Mouse (Mus musculus) layer of hippocampus, postnatal 14 days (tissue): Measurements from ENCODE around the gene Babam2. TPM values are rescaled to one million over a fixed set of nuclear protein-coding genes. Genes with fewer than 3 reads are reported as not detected.
"Not testable (repeated sequence)": the region's sequence is repeated elsewhere in the genome, so short reads cannot be mapped to it uniquely, and the experiment has no call there.

ENCODE experiments used
- DNase-seq, 2 experiments: peaks; one replicate each; pipeline ENCODE4 v3.0.0; 2021 to 2022; ENCODE audit warnings: low spot score in 2 of 2, mixed read lengths in 1 of 2
- total RNA-seq, 2 experiments: library from RNA; stranded (reverse); gene quantifications; 2 replicates each; pipeline ENCODE4 v1.2.3; 2021

Gene Babam2
- total RNA-seq, 2 experiments from 2014 or later: 39.9 to 41.3 TPM

DNA sequence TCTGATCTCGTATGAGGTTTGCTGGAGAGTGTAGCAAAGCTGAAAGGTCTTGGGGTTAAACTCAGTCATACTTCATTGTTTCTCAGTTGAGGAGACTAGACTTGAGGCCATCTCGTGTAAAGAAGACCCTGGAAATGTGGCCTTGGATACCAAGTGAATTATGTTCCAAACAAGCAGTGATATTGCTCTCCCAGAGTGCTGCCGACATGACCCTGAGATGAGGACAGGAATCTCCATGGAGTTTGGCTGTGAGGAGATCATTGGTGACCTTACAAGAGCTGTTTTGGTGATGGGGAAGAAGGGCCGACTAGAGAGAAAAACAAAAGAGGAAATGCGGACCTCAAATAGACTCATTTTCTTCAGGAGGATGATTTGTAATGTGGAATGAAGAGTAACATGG lies 130.4 kb downstream of the Babam2 start:
- no peak for DNase-seq

DNA sequence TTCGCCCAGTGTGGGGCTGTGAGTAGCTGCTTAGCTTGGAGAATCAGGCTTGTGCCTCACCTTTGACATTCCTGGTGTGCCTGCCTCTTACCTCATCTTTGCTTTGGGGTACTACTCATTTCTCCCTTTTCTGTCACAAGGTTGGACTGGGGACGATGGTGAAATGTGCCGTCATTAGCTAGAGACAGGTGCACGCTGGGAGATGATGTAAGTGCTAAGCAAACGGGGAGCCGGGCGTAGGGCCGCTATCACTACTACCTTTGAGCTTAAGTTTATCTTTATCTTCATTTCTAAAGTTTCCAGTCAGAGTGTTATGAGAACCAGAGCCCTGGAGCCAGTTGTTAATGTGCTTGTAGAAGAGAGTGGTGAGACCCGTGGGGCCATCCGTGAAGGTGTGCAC lies 131.3 kb downstream of the Babam2 start:
- DNase-seq: no peak

DNA sequence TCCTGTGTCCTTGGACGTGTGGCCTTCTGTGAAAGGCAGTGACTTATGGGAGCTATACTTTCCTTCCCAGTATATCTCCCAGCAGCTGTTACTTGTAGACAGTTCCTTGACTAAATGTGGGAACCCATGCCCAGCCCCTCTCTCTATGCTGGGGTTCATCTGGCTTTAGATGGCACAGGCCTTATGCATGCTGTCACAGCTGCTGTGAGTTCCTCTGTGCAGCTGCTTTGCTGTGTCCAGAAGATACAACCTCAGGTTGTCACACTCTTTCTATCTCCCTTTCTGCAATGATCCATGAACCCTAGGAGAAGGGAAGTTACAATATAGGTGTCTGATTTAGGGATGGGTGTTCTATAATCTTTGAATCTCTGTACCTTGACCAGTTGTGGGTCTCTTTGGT lies 132.1 kb downstream of the Babam2 start:
- no peak for DNase-seq

DNA sequence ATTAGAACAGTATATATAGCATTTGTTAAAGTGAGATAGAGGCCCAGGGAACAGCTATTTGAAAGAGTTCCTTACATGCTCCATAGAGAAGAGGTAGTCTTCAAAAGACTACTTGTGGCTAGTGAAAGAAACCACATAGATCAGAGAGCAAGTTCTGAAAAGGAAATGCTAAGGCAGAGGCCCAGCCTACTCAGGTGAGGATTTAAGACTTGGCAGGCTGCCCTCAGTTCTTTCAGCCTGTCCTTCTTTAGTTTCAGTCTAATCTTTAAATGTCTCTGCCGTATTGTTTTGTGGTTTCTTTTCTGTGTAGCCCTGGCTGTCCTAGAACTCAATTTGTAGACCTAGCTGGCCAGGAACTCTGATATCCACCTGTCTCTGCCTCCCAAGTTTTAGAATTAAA lies 134.1 kb downstream of the Babam2 start:
- no peak for DNase-seq

DNA sequence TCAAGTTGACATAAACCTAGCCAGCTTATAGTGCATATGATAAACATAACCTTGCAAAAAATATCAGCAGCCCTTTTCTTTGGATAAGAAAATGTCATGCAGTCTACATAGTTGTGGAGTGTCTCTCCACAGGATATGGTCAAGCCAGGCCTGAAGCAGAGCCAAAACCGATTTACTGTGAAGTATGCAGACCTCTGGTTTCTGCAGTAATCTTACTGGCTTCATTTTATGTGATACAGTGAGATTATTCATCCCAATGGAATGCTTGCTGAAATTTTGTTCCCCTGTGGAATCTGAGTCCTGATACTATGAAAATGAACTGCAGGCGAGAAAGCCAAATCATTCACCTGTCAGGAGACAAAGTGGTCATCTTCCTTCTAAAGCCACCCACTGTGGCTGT lies 138.2 kb downstream of the Babam2 start:
- DNase-seq: no peak

DNA sequence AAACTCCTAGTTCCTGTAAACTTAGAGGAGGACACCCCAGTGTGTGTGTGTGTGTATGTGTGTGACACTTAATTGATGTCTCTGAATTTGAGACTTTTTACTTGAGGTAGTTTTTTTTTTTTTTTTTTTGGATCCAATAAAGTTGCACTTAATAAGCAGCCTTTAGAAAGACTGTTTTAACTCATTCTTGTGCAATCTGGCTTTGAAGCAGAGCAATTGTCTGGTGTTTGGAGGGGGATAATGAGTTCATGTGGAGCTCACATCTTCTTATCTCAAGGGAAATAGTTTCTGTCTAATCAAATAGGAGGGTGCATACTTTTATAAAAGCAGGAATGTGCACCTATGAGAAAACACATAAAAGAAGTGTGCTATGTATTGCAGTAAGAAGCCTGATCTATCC lies 142.5 kb downstream of the Babam2 start:
- DNase-seq: no peak

DNA sequence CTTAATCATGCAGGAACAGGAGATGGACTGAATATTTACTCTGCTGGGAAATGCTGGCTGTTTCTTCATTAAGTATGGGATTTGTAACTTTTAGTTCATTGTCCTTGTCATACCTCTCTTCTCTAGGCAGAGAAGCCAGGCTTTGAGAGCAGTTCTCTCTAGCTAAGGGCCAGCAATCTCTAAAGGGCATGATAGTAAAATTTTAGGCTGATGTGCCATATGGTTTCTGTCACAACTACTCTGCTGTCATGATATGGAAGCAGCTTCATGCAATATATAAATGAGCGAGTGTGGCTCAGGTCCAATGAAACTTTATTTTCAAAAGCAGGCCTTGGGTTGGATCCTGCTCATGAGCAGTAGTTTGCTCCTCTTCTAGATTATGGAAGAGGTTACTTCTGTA lies 142.9 kb downstream of the Babam2 start:
- no peak for DNase-seq

DNA sequence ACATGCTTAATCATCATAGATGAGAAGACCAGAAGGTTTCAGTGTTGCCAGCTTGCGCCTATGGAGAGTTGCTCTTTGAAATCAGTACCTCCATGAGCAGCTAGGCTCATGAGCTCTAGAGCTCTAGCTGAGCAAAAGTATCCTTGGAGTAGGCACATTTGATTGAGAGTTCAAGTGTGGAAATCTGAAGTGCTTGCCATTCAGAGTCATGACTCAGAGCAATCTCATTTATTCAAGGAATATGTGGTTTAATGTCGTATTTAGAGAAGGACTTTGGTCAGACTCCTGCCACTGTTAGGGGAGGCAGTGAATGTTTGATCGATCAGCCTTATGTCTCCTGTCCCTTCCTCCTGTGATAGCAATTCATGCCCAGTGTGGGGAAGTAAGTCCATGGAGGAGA lies 147.4 kb downstream of the Babam2 start:
- DNase-seq: no peak

DNA sequence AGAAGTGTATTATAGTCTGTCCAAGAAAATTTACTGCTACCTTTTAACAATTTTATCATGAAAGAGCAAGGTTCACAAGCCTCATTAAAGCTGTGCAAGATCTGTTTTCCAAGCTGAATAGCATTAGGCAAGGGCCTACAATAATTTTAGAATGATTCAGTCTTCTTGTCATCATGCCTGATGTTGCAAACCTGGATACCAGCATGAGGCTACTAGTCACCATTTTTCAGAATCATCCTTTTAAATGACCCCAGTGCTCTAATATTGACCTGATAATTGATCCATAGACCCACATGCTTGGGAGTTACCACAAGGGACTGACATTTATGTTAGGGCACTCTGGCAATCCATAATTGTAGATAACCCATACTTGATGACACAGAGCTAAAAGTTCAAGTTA lies 149.5 kb downstream of the Babam2 start:
- no peak for DNase-seq

DNA sequence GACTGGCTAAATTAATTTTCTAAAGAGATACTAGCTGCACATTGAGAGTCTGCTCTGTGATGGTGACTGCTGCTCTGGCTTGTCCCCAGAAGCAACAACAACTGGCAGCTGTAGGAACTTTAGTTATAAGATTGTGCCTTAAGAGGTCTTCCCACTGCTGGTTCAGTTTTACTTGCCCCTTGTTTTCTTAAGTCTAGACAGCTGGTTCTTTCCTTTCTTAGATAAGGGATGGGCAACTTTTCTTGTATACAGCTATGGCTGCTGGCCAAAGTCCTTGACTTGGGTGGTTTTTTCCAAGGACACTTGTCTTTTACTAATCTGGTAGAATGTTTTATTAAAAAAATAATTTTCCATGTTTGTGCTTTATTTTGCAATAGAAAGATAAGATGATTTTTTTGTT lies 151.5 kb downstream of the Babam2 start:
- DNase-seq: no peak

DNA sequence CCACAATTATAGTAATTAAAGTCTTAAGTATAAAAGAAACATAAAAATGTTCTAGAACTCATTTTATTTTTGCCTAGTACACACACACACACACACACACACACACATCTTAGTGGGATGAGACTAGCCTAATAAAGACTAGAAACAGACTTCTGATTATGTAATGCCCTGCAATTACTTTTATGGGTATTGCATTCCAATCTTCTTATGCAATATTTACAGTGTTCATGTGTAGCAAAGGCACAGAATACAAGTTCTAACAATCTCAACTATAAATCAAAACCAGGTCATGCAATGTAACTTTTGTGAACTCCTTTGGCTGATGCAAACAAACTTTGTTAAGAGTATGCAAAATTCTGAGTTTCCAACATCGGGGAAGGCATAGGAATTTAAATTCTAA lies 155.3 kb downstream of the Babam2 start:
- no peak for DNase-seq

DNA sequence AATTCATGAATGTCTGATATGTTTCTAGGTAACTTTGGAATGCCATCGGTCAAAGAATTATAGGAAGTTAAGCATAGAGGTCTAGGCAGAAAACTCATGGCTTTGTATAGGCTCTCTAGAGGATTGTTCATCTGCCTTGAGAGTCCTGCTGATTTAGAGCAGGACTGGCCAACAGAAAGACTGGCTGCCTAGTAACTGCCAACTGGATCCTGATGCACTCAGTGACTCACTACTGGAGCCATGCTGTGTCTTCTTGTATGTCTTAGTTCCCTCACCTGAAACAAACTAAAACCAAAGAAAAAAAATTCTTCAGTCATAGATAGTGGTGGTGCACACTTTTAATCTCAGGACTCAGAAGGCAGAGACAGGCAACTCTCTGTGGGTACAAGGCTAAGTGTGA lies 156.3 kb downstream of the Babam2 start:
- DNase-seq: no peak

DNA sequence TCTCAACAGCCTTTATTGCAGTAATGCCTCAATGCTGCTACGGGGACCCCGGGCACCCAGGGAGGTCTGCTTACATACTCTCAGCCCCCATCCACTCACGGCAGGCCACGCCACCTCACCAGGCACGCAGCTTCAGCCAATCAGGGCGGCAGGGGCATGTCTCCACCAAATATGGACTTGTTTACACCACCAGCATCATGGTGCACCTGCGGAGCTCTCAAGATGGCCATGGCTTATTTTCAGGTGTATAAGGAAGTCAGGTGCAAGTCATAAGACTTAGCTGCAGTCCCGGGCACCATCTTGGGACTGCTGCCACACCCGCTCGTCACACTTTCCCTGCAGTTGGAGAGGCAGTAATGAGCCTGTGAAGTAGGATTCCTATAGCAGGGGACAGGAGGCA lies 161.4 kb downstream of the Babam2 start:
- not testable (repeated sequence) for DNase-seq

DNA sequence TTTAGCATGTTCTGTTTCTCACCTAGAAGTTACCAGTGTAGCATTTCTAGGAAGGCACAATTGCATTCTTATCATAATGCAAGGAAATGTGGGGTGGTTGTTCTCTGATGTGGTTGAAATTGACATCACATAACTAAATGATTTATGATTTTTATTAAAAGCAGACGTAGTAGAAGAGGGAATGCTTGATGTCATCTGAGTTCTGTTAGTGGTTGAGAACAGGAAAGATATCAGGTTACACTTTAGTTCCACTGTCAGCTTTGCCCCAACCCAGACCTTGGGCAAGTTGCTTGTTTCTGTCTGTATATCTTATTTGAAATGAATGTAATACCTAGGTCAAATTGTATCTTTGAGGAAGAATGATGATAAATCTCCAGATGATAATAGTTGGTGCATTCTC lies 162.9 kb downstream of the Babam2 start:
- no peak for DNase-seq

DNA sequence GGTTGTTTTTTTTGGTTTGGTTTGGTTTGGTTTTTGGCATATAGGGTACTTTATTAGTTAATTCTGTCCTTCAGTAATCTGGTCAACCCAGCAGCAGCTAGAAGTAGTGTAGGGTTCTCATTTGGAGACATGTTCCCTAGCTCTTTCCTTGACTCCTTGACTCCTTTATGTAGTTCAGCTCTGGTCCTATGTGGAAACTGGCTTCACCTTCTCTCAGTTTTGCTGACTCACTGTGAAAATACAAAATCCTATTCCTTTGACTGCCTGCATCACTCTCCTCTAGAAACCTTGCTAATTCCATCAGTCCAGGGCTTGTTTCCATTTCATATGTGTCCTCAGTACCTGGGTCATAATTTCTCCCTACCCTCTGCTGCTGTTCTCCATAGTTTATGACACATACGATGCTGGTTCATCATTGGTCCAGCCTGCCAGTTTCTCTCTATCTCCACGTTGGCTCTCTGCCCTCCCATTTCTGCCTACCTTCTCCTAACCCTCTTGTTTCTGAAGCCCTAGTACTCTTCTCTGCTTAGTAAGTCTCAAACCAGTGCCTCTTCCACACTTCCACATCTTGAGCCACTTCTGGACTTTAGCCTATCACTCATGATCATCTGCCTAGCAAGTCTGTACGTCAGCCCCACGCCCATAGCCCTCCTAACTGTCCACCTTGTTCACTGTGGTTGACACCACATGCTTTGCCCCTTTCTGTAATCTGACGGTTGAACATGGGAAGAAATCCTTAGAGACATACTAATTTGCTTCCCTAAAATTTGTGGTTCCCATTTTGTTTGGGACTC lies 163.5 kb downstream of the Babam2 start:
- no peak for DNase-seq

DNA sequence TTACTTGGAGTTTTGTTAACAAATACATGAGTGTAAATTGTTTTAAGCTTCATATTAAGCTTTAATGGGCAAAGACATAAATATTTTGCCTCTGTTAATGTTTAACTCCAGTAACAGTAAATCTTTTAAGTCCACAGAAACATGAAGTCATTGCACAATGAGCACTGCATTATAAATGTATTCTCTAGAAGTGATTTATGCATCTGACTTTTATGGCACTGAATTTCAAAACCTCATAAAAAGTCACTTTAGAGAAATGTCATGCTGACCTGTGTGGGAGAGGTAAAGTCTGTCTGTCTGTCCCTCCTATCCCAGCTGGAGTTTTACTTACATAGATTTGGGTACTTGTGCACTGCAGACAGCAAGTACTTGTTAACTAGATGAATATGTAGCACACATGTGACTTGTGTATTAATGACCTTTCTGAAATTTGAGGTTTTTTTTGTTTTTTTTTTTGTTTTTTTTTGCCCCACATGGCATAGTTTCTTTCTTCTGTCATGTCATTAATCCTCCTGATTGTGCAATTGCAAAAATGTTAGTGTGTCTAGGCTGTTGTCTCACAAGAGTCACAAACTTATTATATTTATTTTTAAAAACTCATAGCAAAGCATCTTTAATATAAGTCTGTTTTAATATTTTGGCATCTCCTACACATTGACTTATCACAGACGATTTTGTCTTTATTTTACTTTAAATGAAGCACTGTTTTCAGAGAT lies 165.4 kb downstream of the Babam2 start:
- DNase-seq: no peak

DNA sequence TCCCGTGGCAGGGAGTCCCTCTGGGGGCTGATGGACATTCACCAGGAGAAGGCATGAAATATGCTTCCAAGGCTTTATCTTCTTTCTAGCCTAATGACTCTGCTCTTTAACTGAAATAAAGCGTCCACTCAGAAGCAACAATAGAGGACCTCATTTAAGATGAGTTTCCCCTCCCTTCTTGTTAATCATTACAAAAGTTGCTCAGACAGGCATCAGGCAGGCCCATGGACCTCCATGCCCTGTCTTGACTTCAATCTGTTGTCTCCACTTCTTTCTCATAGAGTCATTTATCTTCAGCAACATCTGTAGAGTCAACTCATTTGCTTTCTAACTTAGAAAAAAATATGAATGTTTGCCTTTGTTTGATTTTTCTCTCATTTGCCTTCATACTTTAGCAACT lies 166.6 kb downstream of the Babam2 start:
- DNase-seq: no peak

DNA sequence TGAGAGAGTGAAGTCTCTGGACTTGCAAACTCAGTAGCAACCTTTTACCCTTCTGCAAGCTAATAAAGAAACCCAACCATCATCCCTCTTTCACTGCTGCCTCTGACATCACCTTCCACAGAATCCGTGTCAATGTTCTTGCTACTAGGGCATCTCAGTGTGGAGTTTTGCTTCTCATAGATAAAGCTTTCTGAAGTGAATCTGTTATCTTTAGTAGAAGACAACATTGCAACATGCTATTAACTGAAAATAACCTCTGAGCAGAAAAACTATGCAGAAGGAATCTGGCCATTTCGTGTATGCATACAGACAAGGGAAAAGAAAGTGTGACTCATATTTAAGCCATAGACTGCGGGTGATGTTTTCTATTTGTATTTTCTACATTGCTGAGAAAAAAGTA lies 168.6 kb downstream of the Babam2 start:
- no peak for DNase-seq

DNA sequence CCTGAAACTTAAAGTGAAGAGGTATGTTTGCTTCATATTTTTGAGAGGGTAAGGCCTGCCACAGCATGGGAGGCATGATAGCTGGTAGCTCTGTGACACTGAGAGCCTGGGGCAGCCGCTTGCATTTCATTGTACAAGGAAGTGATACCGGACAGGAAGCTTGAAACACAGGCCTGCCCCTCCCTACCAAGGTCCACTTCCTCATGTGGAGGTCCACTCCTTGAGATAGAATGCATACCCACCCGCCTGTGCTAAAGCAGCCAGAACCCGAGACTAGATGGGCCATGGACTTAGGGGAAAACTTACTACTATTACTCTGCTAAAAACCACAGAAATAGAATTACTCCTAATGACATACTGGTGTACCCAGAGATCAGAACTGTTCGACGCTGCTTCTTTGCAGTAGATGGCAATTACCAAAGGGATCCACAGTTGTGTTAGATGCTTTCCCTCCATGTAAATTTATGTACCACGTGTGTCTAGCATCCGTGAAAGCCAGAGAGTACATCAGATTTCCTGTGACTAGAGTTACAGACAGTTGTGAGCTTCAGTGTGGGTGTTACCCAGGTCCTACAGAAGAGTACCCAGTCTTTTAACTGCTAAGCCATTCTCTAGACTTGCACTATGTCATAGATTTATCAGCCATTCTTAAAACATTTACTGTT lies 173.5 kb downstream of the Babam2 start:
- DNase-seq: peak in 1 of 2 experiments; percentile 18

DNA sequence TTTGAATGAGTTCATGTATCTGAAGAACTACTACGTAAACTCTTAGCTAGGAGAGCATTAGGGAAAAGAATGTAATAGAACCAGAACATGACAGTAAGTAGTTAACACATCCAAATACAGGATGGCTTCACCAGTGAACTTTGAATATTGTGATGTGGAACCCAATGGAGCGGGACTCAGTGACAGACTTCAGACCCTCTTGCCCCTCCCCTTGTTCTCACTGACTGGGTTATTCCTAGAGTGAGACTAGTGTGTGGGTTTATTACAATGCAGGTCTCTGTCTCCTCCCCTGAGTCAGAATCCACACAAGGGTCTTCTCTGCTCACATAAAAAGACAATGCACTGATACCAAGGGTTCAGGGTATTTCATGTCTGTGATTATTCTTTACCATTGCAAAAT lies 175.8 kb downstream of the Babam2 start:
- DNase-seq: no peak

DNA sequence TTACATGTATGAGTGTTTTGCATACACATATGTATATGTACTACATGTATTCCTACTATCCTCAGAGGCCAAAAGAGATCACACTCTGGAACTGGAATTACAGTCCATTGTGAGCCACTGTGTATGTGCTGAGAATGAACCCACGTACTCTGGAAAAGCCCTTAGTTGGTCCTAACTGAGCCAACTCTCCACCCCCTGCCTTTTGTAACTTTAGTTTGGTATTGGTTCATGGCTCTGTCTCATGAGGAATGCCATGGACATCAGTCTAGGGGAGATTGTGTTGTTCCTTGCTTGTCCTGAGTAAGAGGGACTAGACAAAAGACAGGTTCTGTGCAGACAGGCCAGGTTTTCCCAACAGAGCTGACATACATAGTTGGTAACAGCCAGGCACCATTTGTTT lies 177.1 kb downstream of the Babam2 start:
- DNase-seq: no peak

DNA sequence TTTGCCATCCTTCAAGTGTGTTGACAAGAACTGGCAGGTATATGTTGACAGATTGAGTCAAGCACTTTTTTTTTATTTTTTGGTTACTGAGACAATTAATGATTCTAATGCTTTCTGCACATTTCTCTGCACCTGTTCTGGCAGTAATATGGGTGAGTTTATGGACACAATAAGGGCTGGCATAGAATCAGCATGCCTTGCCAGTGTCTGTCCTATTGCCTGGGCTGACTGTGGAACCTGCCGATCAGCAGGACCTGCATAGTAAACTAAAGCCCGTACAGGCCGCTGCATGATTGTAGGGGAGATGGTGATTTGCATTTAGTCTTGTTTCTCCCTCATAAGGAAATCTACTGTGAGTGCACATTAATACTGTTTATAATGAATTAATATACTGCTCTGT lies 178.0 kb downstream of the Babam2 start:
- DNase-seq: no peak
